Mouse (Mus musculus): ENCODE results near the gene Aanat.

DNA sequence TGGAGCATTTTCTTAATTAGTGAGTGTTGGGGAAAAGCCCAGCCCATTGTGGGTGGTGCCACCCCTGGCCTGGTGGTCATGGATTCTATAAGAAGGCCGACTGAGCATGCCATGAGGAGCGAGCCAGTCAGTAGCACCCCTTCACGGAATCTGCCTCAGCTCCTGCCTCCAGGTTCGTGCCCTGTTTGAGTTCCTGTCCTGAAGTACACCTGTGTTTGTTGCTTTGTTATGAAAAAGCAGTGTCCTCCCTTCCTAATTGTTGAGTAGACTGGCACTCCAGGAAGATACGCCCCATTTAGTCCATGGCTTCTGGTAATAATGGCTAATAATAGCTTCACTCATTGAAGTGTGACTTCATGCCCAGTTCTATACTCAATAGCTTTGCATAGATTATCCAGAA, at the start of gene Aanat:
- TF ChIP-seq ETS1 (IDR thresholded peaks at IDR 0.05; ENCODE audit: low read depth, low read length) (no peak), CHD2 (IDR thresholded peaks at IDR 0.05; ENCODE audit: low read length) (no peak), ZMIZ1 (IDR thresholded peaks at IDR 0.05; ENCODE audit: low read depth, low read length) (no peak), NELFE (IDR thresholded peaks at IDR 0.05; ENCODE audit: low read depth, low read length) (no peak), CTCF (IDR thresholded peaks at IDR 0.05 in 2 of 3, conservative IDR thresholded peaks at IDR 0.05 in 1 of 3; ENCODE audit: control insufficient read depth in 1 of 3, insufficient read depth in 1 of 3, low read depth in 2 of 3, low read length in 3 of 3, poor library complexity in 1 of 3, severe bottlenecking in 1 of 3) (no peak), MAFK (IDR thresholded peaks at IDR 0.05; ENCODE audit: borderline replicate concordance, low read depth, low read length) (no peak), MAX (IDR thresholded peaks at IDR 0.05; ENCODE audit: low read length) (no peak), EP300 (IDR thresholded peaks at IDR 0.05; ENCODE audit: low read depth in 1 of 2, low read length in 2 of 2) (no peak), RCOR1 (IDR thresholded peaks at IDR 0.05; ENCODE audit: low read depth, low read length) (no peak), MXI1 (IDR thresholded peaks at IDR 0.05; ENCODE audit: low read depth, low read length) (no peak), TAL1 (IDR thresholded peaks at IDR 0.05; ENCODE audit: low read length) (no peak), ZNF384 (IDR thresholded peaks at IDR 0.05; ENCODE audit: low read depth, low read length) (no peak)
